Mouse (Mus musculus) heart, postnatal 0 days (tissue): ENCODE measurements around the gene Vstm4.

Experiments
- CTCF ChIP-seq: IDR thresholded peaks from 2 replicates; pipeline ENCODE4 v1.5.1; 2016; ENCODE audit warnings: antibody characterized with exemption, control low read depth, low read depth
- EP300 ChIP-seq: IDR thresholded peaks from 2 replicates; pipeline ENCODE4 v1.6.1; 2016; ENCODE audit warnings: antibody characterized with exemption, low read depth

GRCm38 (mm10) chr14:32822812-32823211 lies 33.7 kb upstream of the Vstm4 start:
- no peak for TF ChIP-seq CTCF
- no peak for TF ChIP-seq EP300
